Mouse (Mus musculus): ENCODE results near the gene Rnft2.

GRCm38 (mm10) chr5:118186903-118187633, 57.8 kb downstream of the Rnft2 start:
- TF ChIP-seq CTCF (IDR thresholded peaks at IDR 0.05; ENCODE audit: borderline replicate concordance, control insufficient read depth, extremely low read depth, insufficient read depth, low read length, poor library complexity) = no peak
- no peak for TF ChIP-seq POLR2A (IDR thresholded peaks at IDR 0.05; ENCODE audit: control insufficient read depth, extremely low read depth, insufficient read depth, low read length, poor library complexity)
